Mouse (Mus musculus): ENCODE measurements around the gene Kcnip1.

Gene Kcnip1

DNA sequence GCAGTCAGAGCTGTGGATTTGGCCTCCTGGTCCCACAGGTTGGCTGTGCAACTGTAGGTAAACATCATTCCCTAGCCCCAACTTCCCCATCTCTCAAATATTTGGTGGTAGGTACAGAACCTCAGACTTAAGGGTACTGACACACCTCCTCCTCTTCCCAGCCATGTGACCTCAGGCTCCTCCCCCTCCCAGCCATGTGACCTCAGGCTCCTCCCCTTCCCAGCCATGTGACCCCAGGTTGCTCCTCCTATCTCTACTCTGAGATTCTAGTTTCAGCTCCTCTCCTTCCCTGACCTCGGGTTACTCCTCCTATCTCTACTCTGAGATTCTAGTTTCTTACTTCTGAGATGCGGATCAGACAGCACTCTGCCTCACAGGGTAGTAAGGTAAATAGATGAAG is 163.2 kb downstream of the Kcnip1 start:
- DNase-seq (ENCODE audit: low spot score in 2 of 2) = no peak

- DNase-seq (ENCODE audit: low spot score in 2 of 2) = no peak
Measured at GRCm38 (mm10) chr11:33827829-33828206, 165.1 kb downstream of the Kcnip1 start.

DNA sequence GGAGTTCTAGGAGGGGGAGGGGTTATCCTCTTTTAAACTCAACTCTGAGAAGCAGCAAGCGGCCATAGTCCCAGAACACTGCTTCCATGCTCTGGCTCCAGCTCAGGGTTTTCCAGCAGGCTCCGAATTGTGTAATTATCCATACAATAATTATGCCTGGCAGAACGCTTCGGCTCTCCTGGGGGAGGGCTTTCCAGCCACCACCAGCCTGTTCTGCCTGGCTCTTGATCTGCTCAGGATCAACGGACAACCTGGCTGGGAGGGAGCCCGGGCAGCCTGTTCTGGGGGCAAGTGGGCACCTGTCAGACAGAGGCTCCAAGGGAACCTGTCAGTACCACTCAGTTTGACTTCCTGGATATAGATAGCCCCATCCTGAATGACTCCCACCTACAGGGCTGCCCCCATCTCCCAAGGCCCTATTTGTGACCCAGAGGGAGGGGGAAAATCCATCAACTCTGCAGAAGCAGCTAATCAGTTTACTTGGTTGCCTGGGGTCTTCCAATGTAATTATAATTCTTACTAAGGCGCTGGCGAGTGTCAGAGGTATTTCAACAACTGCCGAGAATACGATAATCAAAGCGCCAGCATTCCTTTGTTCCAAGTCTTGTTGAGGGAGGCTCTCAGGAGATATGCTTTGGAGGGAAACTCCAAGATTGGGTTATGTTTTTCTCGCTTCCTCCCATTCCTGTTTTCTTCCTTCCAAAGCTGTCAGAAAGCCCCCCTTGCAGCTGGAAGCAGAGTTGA is 165.7 kb downstream of the Kcnip1 start:
- no peak for DNase-seq (ENCODE audit: low spot score in 2 of 2)

GRCm38 (mm10) chr11:33824739-33825138 is 168.2 kb downstream of the Kcnip1 start:
- no peak for DNase-seq (ENCODE audit: low spot score in 2 of 2)

DNA sequence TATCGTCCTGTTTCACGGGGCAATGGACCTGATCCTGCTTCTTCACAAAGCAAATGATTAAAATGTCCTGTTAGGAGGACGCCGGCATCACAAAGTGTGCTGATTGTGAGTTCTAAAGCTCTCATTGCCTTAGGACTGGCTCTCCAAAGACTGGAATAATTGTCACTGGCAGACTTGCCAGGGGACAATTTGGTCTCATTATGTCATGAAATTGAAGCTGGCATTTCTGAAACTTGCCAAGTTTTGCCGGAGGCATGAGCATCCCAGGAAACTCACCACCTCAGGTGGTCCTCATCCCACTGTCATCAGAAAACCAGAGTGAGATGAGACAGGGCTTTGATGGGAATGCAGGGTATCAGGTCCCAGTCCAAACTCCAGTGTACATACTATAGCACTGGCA is 171.6 kb downstream of the Kcnip1 start:
- no peak for DNase-seq (ENCODE audit: low spot score in 2 of 2)

GRCm38 (mm10) chr11:33820876-33821275 is 172.1 kb downstream of the Kcnip1 start:
- no peak for DNase-seq (ENCODE audit: low spot score in 2 of 2)

DNA sequence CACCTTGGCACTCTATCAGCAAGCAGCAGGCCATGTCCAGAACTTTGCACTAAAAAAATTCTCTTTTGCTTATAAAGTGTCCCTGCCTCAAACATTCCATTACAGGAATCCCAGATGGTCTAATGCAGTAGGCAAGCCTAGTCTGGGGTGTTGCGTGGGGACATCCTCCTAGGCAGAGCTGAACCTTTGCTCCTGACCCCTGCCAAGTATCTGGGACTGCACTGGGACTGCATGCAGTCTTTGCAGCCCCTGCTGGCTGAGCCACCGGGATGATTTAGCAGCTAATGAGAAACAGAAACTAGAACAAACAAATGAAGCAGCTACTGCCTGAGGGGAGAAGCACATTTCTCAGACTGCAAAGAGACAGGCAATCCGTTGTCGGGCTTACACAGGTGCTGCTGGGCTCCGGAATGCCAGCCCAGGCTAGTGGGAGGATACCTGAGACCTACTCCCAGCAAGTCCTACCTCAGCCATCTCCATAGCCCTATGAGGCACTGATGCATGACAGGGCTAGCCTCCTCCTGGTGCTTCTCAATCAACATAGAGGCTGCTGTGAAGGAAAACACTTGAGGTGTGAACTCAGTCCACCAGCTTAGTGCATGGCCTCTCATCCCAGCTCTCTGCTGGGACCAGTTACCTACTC is 174.0 kb downstream of the Kcnip1 start:
- DNase-seq (ENCODE audit: low spot score in 2 of 2) = no peak

DNA sequence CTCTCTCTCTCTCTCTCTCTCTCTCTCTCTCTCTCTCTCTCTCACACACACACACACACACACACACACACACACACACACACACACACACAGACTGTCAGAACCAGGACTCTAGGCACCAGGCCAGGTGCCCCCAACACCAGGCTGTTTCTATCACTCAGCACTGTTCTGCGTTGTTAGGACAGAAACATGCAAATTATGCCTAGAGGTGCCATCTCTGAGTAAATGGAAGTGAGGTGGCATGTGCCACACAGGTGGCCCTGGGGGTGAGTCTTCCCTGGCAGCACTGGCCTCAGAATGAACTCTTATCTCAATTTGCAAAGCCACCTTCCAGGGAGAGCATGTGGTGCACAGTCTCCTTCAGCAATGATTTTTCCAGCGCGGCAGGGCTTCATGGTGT is 176.9 kb downstream of the Kcnip1 start:
- no peak for DNase-seq (ENCODE audit: low spot score in 2 of 2)

- DNase-seq (ENCODE audit: low spot score in 2 of 2) = no peak
Measured at GRCm38 (mm10) chr11:33810105-33810504, 182.8 kb downstream of the Kcnip1 start.

DNA sequence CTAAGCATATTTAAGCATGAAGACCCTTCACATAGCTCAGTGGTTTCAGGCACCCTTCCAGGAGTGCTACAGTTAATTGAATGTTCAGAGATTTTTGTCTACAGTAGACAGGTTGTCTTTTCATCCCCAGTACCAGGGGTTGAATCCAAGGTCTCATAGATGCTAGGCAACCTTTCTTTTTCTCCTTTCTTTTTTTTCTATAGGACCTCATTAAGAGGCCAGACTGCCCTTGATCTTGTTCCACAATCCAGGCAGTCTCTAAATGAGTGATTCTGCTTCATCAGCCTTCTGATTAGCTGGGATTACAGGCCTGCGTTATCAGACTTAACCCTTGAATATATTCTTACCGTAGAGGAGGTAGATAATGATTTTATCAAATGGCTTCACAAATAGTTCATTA is 189.9 kb downstream of the Kcnip1 start:
- DNase-seq (ENCODE audit: low spot score in 2 of 2) = no peak

- no peak for DNase-seq (ENCODE audit: low spot score in 2 of 2)
Measured at GRCm38 (mm10) chr11:33800436-33801088, 192.4 kb downstream of the Kcnip1 start.

- no peak for DNase-seq (ENCODE audit: low spot score in 2 of 2)
Measured at GRCm38 (mm10) chr11:33799933-33800332, 193.0 kb downstream of the Kcnip1 start.

DNA sequence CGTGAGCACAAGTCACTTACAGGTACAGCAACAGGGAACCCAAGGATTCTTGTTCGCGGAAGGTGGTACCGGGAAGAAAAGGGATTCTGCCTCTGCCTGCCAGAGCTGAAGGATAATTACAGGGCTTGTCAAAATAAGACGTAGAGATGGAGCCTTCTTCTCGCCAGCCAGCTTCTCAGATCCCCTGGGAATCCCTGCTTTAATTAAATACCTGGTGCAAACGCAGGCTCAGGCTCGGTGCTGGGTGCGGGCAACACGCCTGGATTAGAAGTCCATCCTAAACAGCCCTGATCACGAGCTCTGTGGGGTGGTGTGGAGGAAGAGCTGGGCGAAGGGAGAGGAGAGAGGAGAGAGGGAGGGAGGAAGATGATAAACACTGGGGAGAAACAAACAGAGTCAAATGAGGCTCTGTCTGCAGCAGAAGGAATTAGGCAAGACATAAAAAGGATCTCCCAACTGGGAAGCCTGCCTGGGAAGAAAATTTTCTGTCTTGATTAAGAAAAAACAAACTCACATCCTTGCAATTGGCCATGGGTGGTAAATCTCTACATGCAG is 194.8 kb downstream of the Kcnip1 start:
- no peak for DNase-seq (ENCODE audit: low spot score in 2 of 2)

GRCm38 (mm10) chr11:33787362-33787761 is 205.6 kb downstream of the Kcnip1 start:
- no peak for DNase-seq (ENCODE audit: low spot score in 2 of 2)

DNA sequence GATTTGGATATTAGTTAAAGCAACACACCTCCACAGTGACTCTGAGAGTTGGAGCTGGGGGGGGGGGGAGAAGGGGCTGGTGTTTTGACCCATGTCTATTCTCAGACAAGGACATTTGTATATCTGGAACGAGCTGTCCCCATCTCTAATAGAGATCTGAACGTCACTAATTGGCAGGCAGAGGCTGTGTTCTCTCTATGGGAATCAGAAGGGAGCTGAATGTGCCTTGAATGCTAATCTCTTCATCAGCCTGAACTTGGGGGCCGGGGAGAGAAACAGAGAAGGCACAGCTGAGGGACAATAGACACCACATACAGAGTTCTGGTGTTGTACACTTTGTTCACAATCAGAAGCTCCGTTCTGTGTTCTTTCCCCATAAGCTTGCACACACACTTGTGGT is 206.4 kb downstream of the Kcnip1 start:
- no peak for DNase-seq (ENCODE audit: low spot score in 2 of 2)

- no peak for DNase-seq (ENCODE audit: low spot score in 2 of 2)
Measured at GRCm38 (mm10) chr11:33781561-33781971, 211.4 kb downstream of the Kcnip1 start.

DNA sequence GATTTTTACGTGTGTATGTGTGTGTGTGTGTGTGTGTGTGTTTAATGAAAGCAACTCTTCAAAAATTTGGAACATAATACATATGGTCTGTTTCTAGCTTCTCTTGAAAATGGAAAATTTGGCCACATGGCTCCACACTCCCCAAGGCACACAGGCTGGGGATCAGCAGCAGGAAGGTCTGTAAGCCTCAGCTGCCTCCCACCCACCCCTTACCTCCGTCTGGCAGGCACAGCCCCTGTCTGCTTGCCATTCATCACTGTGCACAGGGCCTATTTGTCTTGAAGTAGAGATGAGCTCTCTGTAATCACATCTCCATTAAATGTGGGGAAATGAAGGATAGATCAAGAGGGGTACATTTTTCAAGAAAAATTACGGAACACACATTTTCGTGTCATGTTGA is 212.7 kb downstream of the Kcnip1 start:
- no peak for DNase-seq (ENCODE audit: low spot score in 2 of 2)

- no peak for DNase-seq (ENCODE audit: low spot score in 2 of 2)
Measured at GRCm38 (mm10) chr11:33772615-33773141, 220.3 kb downstream of the Kcnip1 start.

- no peak for DNase-seq (ENCODE audit: low spot score in 2 of 2)
Measured at GRCm38 (mm10) chr11:33772043-33772442, 220.9 kb downstream of the Kcnip1 start.

DNA sequence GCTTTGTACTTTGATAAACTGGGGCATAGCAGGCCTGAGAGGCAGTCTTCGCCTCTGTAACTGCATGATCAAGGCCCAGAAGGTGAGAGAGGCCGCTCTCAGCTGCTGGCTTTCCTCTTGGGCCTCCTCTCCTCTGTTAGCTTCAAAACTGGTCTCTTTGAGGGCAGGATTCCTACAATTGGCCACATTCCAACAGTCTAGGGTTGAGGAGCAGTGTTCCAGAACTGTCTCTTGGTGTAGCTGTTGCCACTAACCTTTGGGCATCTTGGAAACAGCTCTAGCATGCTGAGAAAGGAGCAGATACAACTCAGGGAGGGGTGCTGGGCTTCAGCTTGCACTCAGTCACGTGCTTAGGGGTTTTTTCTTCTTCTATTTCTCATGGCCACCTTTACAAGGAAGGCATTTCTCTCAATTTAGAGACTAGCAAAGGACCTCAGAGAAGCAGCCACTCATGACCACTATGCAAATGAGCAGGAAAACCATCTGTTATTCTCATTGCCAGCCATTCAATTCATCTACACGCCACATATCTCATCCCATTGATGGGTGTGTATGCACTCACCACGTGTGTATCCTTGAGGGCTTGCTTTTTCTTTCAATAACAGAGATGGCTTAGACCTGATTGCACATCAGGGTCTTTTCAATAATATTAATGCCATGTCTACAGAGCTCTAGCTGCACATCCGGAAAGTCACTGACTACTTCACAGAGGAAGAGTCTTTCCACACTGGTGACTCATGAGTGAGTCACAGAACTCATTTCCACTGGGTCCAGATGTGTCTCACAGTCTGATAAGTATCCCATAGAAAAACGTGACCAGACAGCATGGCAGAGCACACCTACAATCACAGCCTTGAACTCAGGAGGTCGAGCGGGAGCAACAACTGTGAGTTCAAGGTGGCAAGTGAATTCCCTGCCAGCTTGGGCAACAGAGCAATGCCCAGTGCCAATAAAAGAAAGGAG is 225.7 kb downstream of the Kcnip1 start:
- no peak for DNase-seq (ENCODE audit: low spot score in 2 of 2)

GRCm38 (mm10) chr11:33761201-33761755 is 231.7 kb downstream of the Kcnip1 start:
- no peak for DNase-seq (ENCODE audit: low spot score in 2 of 2)

All from spleen, postnatal 4 days (tissue).